ENCODE assay signal across 9 mouse cellular contexts in the genomic region with DNA sequence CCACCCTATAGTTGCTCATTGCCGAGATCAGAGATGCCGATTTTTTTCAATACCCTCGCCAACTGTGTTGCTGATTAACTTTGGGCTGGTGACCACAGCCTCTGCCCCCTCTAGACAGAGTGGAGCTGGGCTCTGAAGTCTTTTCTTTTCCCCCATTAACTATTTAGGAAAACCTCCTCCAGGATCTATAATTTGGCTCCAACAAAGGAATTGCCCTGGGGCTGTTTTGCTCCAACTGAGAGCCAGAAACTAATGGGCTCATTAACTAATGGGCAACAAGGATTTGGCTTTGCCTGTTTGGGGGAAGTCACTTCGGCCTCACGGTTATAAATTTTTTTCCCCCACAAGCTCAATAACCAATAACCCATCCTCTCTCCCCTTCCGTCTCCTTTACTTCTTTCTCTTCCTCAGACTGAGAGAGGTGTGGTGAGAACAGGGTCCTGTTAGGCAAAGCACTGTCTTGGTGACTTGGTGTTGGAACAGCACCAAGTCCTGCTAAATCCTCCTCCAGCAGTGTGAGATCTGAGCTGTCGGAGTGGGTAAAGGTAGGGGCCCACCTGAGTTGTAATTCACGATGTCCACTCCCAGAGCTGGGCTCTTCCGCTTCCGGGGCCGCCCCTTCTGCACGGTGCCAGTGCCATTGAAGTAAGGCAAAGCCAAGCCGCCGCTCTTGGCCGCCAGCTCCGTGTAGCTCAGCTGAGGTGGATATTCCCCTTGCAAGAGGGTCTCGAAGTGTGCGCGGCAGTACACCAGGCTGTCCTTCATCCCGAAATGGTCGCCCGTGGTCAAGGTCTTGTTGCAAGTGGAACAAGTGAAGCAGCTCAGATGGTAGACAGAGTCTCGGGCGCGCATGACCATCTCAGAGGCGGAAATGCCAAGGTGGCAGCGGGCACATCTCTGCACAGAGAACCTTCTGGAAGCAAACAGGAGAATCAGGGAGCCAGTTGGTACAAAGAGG. TPM values are rescaled to one million over a fixed set of nuclear protein-coding genes. Genes with fewer than 3 reads are reported as not detected.
A peak's percentile ranks its signal among the peaks of the same experiment; 100 is the strongest.
DNase-seq lines count a peak whose midpoint lies in the region; ATAC-seq and TF ChIP-seq lines count a peak whose summit lies in the region.
"Had no signal": no experiment of that assay in that cellular context is flagged by ENCODE, and none has a peak within 500 bp of the region (broad histone marks: within the 10 kb centered on the region; RNA-seq: fewer than 3 reads in every experiment).

No protein-coding gene starts in this region.

- H3K4me2 ChIP-seq in lung, embryonic 14.5 days, result peak overlapping the region; percentile 21; the same call in 1 of the 2 replicates
- peak overlapping the region; percentile 40; the same call in 1 of the 2 replicates for H3K4me2 ChIP-seq in intestine, embryonic 16.5 days (ENCODE audit: low read depth, low read length)
- H3K4me2 ChIP-seq: liver, embryonic 15.5 days had no signal

- peaks cover 94% of the 10 kb centered on the region for H3K27me3 ChIP-seq in lung, embryonic 14.5 days (ENCODE audit: insufficient read depth, low read length)
- peaks cover 100% of the 10 kb centered on the region for H3K27me3 ChIP-seq in forebrain, embryonic 10.5 days (ENCODE audit: poor library complexity, severe bottlenecking)
- peaks cover 60% of the 10 kb centered on the region for H3K27me3 ChIP-seq in intestine, embryonic 16.5 days (replicated peaks; ENCODE audit: control insufficient read depth, insufficient read depth, low read length)

- H3K27ac ChIP-seq in lung, embryonic 14.5 days (ENCODE audit: low read depth), result no peak overlapping the region
- H3K27ac ChIP-seq in forebrain, embryonic 10.5 days, result no peak overlapping the region
- H3K27ac ChIP-seq in intestine, embryonic 16.5 days (ENCODE audit: low read length), result no peak overlapping the region
- H3K27ac ChIP-seq: liver, embryonic 15.5 days had no signal

- no peak for TF ChIP-seq CTCF in lung, embryonic 14.5 days (IDR thresholded peaks at IDR 0.05; ENCODE audit: low read depth)

- no peaks in the 10 kb centered on the region for H3K9me3 ChIP-seq in lung, embryonic 14.5 days (ENCODE audit: low read depth, low read length)
- no peaks in the 10 kb centered on the region for H3K9me3 ChIP-seq in forebrain, embryonic 10.5 days
- H3K9me3 ChIP-seq in intestine, embryonic 16.5 days (ENCODE audit: control insufficient read depth, low read length), result no peaks in the 10 kb centered on the region
- H3K9me3 ChIP-seq: liver, embryonic 15.5 days had no signal

- 11% methylated on average over 27 of the region's 27 CpGs for WGBS in lung, embryonic 14.5 days
- 5% methylated on average over 27 of the region's 27 CpGs for WGBS in forebrain, embryonic 10.5 days
- 19% methylated on average over 27 of the region's 27 CpGs for WGBS in intestine, embryonic 16.5 days

- no peak overlapping the region for H3K4me3 ChIP-seq in lung, embryonic 14.5 days (ENCODE audit: low read depth, low read length)
- H3K4me3 ChIP-seq in forebrain, embryonic 10.5 days, result peak overlapping the region; percentile 42
- H3K4me3 ChIP-seq in intestine, embryonic 16.5 days (ENCODE audit: low read length), result peak overlapping the region; percentile 20
- H3K4me3 ChIP-seq: liver, embryonic 15.5 days had no signal

- 0 out of 2 replicates have a peak, but pooled peaks cover 6% of the 10 kb centered on the region for H3K4me1 ChIP-seq in lung, embryonic 14.5 days (ENCODE audit: insufficient read depth)
- peaks cover 49% of the 10 kb centered on the region for H3K4me1 ChIP-seq in forebrain, embryonic 10.5 days
- peaks cover 11% of the 10 kb centered on the region for H3K4me1 ChIP-seq in intestine, embryonic 16.5 days (ENCODE audit: control insufficient read depth, insufficient read depth, low read length)

- no peak for DNase-seq in lung, embryonic 14.5 days
- no peak for DNase-seq in lung, adult 18-20 months
- peak; percentile 52 for DNase-seq in forebrain, embryonic 10.5 days (ENCODE audit: extremely low spot score, low spot score)
- DNase-seq in retina, embryonic 14.5 days (ENCODE audit: low spot score), result peak; percentile 54
- no peak for DNase-seq in testis, postnatal 10 days (ENCODE audit: low spot score)
- DNase-seq in thymus, postnatal 10 days (ENCODE audit: low spot score in 2 of 2), result no peak
- DNase-seq in layer of hippocampus, postnatal 25 days (ENCODE audit: extremely low spot score in 1 of 2, low spot score in 1 of 2), result no peak

- ATAC-seq in lung, embryonic 14.5 days (ENCODE audit: insufficient read depth), result no peak
- no peak for ATAC-seq in intestine, embryonic 16.5 days

- H3K36me3 ChIP-seq in lung, embryonic 14.5 days (ENCODE audit: insufficient read depth), result no peaks in the 10 kb centered on the region
- no peaks in the 10 kb centered on the region for H3K36me3 ChIP-seq in forebrain, embryonic 10.5 days (replicated peaks)
- H3K36me3 ChIP-seq in intestine, embryonic 16.5 days (ENCODE audit: control insufficient read depth, insufficient read depth, low read length), result no peaks in the 10 kb centered on the region
- H3K36me3 ChIP-seq: liver, embryonic 15.5 days had no signal

- H3K9ac ChIP-seq in lung, embryonic 14.5 days, result no peak overlapping the region
- H3K9ac ChIP-seq in intestine, embryonic 16.5 days (ENCODE audit: low read depth, low read length), result no peak overlapping the region
- H3K9ac ChIP-seq: liver, embryonic 15.5 days had no signal

RNA-seq across cellular contexts. Expression of a gene that starts 10.3 kb away (rescaled TPM):
- 0.05 TPM in 1 of 2 replicates, not detected in the other for polyA plus RNA-seq in lung, embryonic 14.5 days (2014; fragmentation: Nextera tagmentation; extraction: Ambion mirVana)
- polyA plus RNA-seq in forebrain, embryonic 10.5 days (2016; fragmentation: Nextera tagmentation; extraction: Ambion mirVana), result 5.3 and 8.7 TPM in 2 replicates
- 0.06 TPM in 1 of 2 replicates, not detected in the other for polyA plus RNA-seq in intestine, embryonic 16.5 days (2015; fragmentation: Nextera tagmentation; extraction: Ambion mirVana)
- total RNA-seq in layer of hippocampus, postnatal 25 days (2021), result 10 to 100 TPM; 11.1 to 14.9 TPM

RNA-seq across cellular contexts. Expression of a gene that starts 18.6 kb away (rescaled TPM):
- 54.2 and 61.7 TPM in 2 replicates for polyA plus RNA-seq in lung, embryonic 14.5 days (2014; fragmentation: Nextera tagmentation; extraction: Ambion mirVana)
- 41.1 and 48.7 TPM in 2 replicates for polyA plus RNA-seq in forebrain, embryonic 10.5 days (2016; fragmentation: Nextera tagmentation; extraction: Ambion mirVana)
- polyA plus RNA-seq in intestine, embryonic 16.5 days (2015; fragmentation: Nextera tagmentation; extraction: Ambion mirVana), result 28.1 and 32.0 TPM in 2 replicates
- 10 to 100 TPM; 23.9 to 24.7 TPM for total RNA-seq in layer of hippocampus, postnatal 25 days (2021)

Comparison
In these comparisons a context has a peak if more than half of its experiments do, and no peak if none do; other contexts are left out.
1. DNase-seq: peak in forebrain, embryonic 10.5 days (single experiment) and retina, embryonic 14.5 days (single experiment); none in lung, embryonic 14.5 days (single experiment), lung, adult 18-20 months (0 of 2), testis, postnatal 10 days (single experiment), thymus, postnatal 10 days (0 of 2) and layer of hippocampus, postnatal 25 days (0 of 2).